Mouse (Mus musculus) limb, embryonic 14.5 days (tissue): ENCODE results near the gene Opa1. TPM values are rescaled to one million over a fixed set of nuclear protein-coding genes. Genes with fewer than 3 reads are reported as not detected.

Experiments
- ATAC-seq: fragments of 200-750 bp; cut with Nextera tagmentation; 2 replicates; pipeline ENCODE4 v1.8.0; 2017; ENCODE audit warnings: low read depth, moderate number of reproducible peaks, moderate TSS enrichment; ENCODE audit not compliant: low FRiP score
- DNase-seq: peaks from one replicate; pipeline ENCODE4 v3.0.0-alpha.2; 2015; ENCODE audit warnings: low spot score
- H3K27ac ChIP-seq: fragments of 300-500 bp; sonication (generic); replicated peaks from 2 replicates; pipeline ENCODE4 v1.5.1; 2014; ENCODE audit warnings: low read depth, mild to moderate bottlenecking, low read length, moderate library complexity, mixed read lengths
- H3K27me3 ChIP-seq: fragments of 300-500 bp; sonication (generic); 2 replicates; pipeline ENCODE4 v1.6.1; 2014; ENCODE audit warnings: low read length, mixed read lengths; ENCODE audit not compliant: control insufficient read depth, insufficient read depth
- H3K36me3 ChIP-seq: fragments of 300-500 bp; sonication (generic); 2 replicates; pipeline ENCODE4 v1.6.1; 2014; ENCODE audit warnings: mild to moderate bottlenecking, low read length, moderate library complexity, mixed read lengths; ENCODE audit not compliant: control insufficient read depth, insufficient read depth
- H3K4me1 ChIP-seq: fragments of 300-500 bp; sonication (generic); 2 replicates; pipeline ENCODE4 v1.6.1; 2014; ENCODE audit warnings: antibody characterized with exemption, low read length, mixed read lengths; ENCODE audit not compliant: control insufficient read depth, insufficient read depth
- H3K4me2 ChIP-seq: fragments of 300-500 bp; sonication (generic); replicated peaks from 2 replicates; pipeline ENCODE4 v1.6.1; 2014; ENCODE audit warnings: low read depth, mild to moderate bottlenecking, low read length, moderate library complexity; ENCODE audit not compliant: severe bottlenecking
- H3K4me3 ChIP-seq: fragments of 300-500 bp; sonication (generic); replicated peaks from 2 replicates; pipeline ENCODE4 v1.5.1; 2014; ENCODE audit warnings: low read length
- H3K9ac ChIP-seq: fragments of 300-500 bp; sonication (generic); 2 replicates; pipeline ENCODE4 v1.6.1; 2014; ENCODE audit warnings: mild to moderate bottlenecking, low read depth, low read length, moderate library complexity; ENCODE audit not compliant: severe bottlenecking
- H3K9me3 ChIP-seq: fragments of 300-500 bp; sonication (generic); 2 replicates; pipeline ENCODE4 v1.6.1; 2016; ENCODE audit warnings: low read length; ENCODE audit not compliant: control insufficient read depth
- POLR2A ChIP-seq: fragments of 200-500 bp; IDR thresholded peaks from 2 replicates; pipeline ENCODE4 v1.8.0; 2012; ENCODE audit warnings: inconsistent platforms, mild to moderate bottlenecking, moderate library complexity, borderline replicate concordance; ENCODE audit not compliant: insufficient read depth, insufficient read length; ENCODE audit errors: extremely low read depth
- WGBS: fragments of 180-500 bp; shearing (Covaris S2); extraction: QIAGEN DNeasy Blood & Tissue Kit; methylation state at CpG from one replicate; pipeline ENCODE4 v1.1.7; 2014; 5-methylcytosine and 5-hydroxymethylcytosine counted together
- polyA plus RNA-seq, 2 experiments: library from polyadenylated mRNA; depleted of rRNA in 1 of 2; stranded (reverse) in 1 of 2; unstranded in 1 of 2; fragments of >200 nt; fragmentation: Nextera tagmentation in 1 of 2; extraction: Ambion mirVana in 1 of 2; gene quantifications; 2 replicates each; pipeline versions ENCODE4 v1.2.1 to v1.2.3; 2012 to 2014

The Opa1 gene
- polyA plus RNA-seq, 2 experiments, result 24.6 to 33.0 TPM

DNA sequence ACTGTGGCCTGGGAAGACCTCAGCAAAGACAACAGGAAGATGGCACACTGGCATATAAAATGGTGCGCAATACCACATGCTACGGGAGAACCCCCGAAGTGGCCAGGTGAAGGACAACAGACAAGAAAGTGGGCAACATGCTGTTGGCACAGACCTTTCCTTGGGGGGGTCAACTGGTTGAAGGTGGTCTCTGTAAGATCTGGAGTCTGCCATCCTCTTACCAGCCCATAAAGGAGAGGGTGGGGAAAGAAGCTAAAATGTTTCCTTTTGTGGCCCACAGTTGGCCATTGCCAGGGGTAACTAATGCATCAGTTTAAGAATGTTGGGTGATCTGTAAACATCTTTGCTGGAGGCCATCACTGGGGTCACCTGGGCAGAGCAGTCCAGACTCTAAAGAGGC lies 91.7 kb downstream of the Opa1 start:
- Histone ChIP-seq H3K9me3 (no peaks in the 10 kb centered on the region), H3K9ac (no peak overlapping the region), H3K4me1 (peaks cover 8% of the 10 kb centered on the region; the same call in 1 of the 2 replicates), H3K36me3 (no peaks in the 10 kb centered on the region), H3K27ac (no peak overlapping the region), H3K4me3 (no peak overlapping the region), H3K27me3 (no peaks in the 10 kb centered on the region), H3K4me2 (no peak overlapping the region)
- no peak for DNase-seq
- no peak for TF ChIP-seq POLR2A
- 96% methylated on average over 3 of the region's 3 CpGs for WGBS
- ATAC-seq, result no peak

DNA sequence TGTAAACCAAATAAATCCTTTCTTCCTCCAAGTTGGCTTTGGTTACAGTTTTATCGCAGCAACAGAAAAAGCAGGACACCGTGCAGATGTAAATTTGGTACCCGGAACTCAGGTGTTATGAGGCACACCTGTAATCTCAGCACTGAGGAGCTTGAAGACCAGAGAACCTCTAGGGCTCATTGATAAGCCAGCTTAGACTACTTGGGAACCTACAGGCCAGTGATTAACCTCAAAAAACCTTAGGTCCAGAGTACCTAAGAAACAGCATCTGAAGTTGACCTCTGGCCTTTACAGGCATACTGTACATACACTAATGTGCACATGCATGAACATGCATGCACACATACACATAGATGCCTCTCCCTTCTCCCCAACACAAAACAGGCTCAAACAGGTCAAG lies 94.1 kb downstream of the Opa1 start:
- no peaks in the 10 kb centered on the region for H3K36me3 ChIP-seq
- no peak for ATAC-seq

DNA sequence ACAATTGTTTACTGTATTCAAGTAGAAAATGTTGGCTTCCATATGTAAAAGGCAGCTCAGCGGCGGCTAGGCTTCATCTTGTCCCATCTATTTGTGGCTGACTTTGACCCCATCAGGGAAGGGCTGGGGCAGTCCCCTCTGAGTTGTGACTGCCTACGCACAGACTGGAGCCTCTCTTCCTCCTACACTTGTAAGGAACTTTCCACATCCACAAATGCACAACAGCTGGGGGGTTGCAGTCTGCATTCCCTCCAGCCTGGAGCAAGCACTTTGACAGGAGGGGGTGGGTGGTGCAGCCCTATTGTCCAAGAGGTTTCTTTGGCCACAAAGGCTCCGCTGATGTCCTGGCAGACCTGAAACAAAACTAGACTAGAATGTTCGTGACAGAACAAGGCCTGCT lies 100.5 kb downstream of the Opa1 start:
- peaks cover 9% of the 10 kb centered on the region for H3K4me1 ChIP-seq
- 79% methylated on average over 5 of the region's 5 CpGs for WGBS
- no peak overlapping the region for H3K27ac ChIP-seq
- H3K4me2 ChIP-seq, result no peak overlapping the region
- TF ChIP-seq POLR2A, result no peak
- ATAC-seq (no peak), DNase-seq (no peak)
- no peaks in the 10 kb centered on the region for H3K9me3 ChIP-seq
- no peaks in the 10 kb centered on the region for H3K36me3 ChIP-seq
- no peak overlapping the region for H3K4me3 ChIP-seq
- no peak overlapping the region for H3K9ac ChIP-seq
- no peaks in the 10 kb centered on the region for H3K27me3 ChIP-seq

More for the DNA sequence above, 94.1 kb downstream of the Opa1 start:
- Histone ChIP-seq H3K4me3 (no peak overlapping the region), H3K27me3 (no peaks in the 10 kb centered on the region), H3K4me2 (no peak overlapping the region), H3K9ac (no peak overlapping the region), H3K4me1 (no peaks in the 10 kb centered on the region), H3K9me3 (no peaks in the 10 kb centered on the region), H3K27ac (no peak overlapping the region)
- 94% methylated on average over 3 of the region's 3 CpGs for WGBS
- no peak for DNase-seq
- TF ChIP-seq POLR2A, result no peak

DNA sequence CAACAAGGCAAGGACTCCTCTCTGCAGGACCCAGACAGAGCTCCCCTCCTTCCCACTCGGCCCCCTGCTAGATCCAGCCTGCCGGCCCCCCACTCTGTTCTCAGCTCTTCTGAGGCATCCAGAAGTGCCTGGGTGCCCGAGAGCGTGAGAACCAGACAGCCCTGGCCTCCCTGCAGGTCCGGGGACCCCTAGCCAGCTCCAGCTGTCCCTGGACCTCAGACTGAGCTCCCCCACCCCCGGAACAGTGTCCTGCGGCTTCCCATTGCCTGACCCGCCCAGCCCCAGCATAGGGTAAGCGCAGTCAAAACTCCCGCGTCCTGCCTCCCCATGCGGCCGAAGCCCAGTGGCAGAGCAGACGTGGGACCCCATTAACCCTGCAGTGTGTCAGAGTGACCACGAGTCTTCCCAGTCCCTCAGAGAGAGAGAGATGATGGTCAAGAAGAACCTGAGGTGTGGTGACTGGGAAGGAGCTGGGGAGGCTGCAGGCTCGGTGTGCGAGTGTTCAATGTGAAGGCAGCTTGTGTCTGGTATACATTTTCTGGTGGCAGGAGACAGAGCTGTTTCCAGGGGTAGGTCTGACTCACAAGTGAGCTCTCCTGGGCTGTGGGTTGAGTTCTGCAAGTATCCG lies 101.5 kb downstream of the Opa1 start:
- no peaks in the 10 kb centered on the region for H3K36me3 ChIP-seq
- no peak overlapping the region for H3K27ac ChIP-seq
- H3K27me3 ChIP-seq, result no peaks in the 10 kb centered on the region
- H3K4me3 ChIP-seq, result no peak overlapping the region
- no peak overlapping the region for H3K9ac ChIP-seq
- ATAC-seq (no peak), DNase-seq (no peak)
- H3K4me2 ChIP-seq, result no peak overlapping the region
- no peaks in the 10 kb centered on the region for H3K9me3 ChIP-seq
- 72% methylated on average over 17 of the region's 18 CpGs for WGBS
- H3K4me1 ChIP-seq, result peaks cover 9% of the 10 kb centered on the region
- TF ChIP-seq POLR2A, result no peak

DNA sequence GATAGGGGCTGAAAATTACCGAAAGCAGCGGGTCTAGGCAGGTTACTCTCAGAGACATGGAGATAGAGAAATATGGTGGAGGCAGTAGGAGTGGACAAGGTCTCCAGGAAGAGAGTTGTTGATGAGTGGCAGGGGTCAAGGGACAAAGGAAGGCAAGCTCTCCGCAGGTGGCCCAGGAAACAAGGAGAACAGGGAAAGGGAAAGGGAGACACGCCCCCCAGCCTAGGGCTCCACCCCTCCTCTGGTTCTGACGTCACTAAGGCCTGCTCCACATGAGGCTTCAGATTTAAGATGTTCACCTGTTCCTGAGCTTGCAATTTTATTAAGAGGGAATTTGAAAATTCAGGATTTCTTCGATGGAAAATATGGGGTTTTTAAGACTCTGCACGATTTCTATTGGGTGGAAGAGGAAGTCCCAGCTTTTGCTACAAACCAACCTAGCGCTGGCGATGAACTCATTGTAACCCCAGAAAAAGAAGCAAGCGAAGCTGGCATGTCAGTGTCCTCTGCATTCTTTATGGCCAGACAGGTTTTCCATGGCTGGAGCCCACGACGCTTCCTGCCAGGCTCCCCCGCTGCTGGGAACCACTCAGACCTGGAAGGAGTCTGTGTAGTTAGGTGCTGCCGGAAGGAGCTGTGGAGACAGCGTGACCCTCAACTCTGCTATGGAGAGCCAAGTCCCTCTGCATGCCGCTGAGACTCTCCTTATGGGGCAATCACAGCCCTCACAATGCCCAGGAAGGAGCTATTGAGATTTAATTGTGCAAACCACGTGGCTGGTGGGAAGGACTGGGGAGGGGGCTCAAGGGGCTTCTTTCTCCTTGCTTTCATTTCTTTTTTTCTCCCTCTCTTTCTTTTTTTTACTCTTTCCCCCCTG lies 103.7 kb downstream of the Opa1 start:
- DNase-seq, result peak; percentile 28
- no peak for TF ChIP-seq POLR2A
- H3K4me3 ChIP-seq, result no peak overlapping the region

More for the DNA sequence above, 103.7 kb downstream of the Opa1 start:
- Histone ChIP-seq H3K9ac (no peak overlapping the region), H3K9me3 (no peaks in the 10 kb centered on the region), H3K4me2 (no peak overlapping the region), H3K27me3 (no peaks in the 10 kb centered on the region), H3K27ac (no peak overlapping the region), H3K36me3 (no peaks in the 10 kb centered on the region), H3K4me1 (peaks cover 9% of the 10 kb centered on the region)
- 35% methylated on average over 17 of the region's 17 CpGs for WGBS
- no peak for ATAC-seq
